Mouse (Mus musculus): ENCODE data around the gene Zfp932. TPM values are rescaled to one million over a fixed set of nuclear protein-coding genes. Genes with fewer than 3 reads are reported as not detected.
"Not testable (repeated sequence)": the region's sequence is repeated elsewhere in the genome, so short reads cannot be mapped to it uniquely, and the experiment has no call there.

Gene Zfp932
- total RNA-seq (2021): 1 to 10 TPM; 5.8 to 6.4 TPM
- long read RNA-seq, experiment 1, partial matches to known transcripts: 0 of 7 reads
- long read RNA-seq, experiment 1, other reads (novel, unspliced or antisense): 2 of 7 reads
- long read RNA-seq, experiment 2, partial matches to known transcripts: 0 of 7 reads
- long read RNA-seq, experiment 2, other reads (novel, unspliced or antisense): 3 of 7 reads

GRCm38 (mm10) chr5:109996026-109996937 lies at the start of gene Zfp932:
TSS of gene Zfp932 (plus strand) at chr5:109996521.
- DNase-seq: peak; percentile 77 to 83

DNA sequence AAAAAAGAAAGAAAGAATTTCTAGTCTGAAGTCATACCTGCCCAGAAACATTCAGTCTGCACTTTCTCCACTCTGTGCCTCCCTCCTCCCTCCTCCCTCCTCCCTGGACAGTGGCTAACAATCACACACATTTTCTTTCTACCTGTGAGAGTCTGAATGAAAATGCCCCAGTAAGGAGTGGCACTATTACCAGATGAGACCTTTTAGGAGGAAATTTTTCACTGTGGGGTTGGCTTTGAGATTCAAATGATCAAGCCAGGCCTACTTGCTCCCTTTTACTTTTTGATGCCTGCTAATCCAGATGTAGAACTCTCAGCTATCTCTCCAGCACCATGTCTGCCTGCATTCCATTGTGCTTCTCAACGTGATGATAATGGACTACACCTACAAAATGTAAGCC lies 46.0 kb upstream of the Zfp932 start:
- no peak for DNase-seq
- intact Hi-C loops (cut with DNase I): no loop called here

More at GRCm38 (mm10) chr5:109996026-109996937, at the start of gene Zfp932:
- intact Hi-C loops (cut with DNase I): loop anchor here (2.0 kb wide), 1 partner anchor 69 kb away; no protein-coding TSS in a partner anchor

GRCm38 (mm10) chr5:109980743-109981142 lies 15.6 kb upstream of the Zfp932 start:
- intact Hi-C loops (cut with DNase I): not testable (repeated sequence)

DNA sequence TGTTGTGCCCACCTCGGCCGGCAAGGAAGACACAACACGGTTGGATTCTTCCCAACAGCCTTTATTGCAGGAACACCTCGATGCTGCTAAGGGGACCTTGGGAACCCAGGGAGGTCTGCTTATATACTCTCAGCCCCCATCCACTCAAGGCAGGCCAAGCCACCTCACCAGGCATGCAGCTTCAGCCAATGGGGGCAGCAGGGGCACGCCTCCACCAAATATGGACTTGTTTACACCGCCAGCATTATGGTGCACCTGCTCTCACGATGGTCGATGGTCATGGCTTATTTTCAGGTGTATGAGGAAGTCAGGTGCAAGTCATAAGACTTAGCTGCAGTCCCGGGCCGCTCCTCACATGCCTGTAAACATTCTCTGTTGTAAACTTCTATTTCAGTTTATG lies 860 bp upstream of the Zfp932 start:
- intact Hi-C loops (cut with DNase I): not testable (repeated sequence)

More at GRCm38 (mm10) chr5:109980743-109981142, 15.6 kb upstream of the Zfp932 start:
- not testable (repeated sequence) for DNase-seq

DNA sequence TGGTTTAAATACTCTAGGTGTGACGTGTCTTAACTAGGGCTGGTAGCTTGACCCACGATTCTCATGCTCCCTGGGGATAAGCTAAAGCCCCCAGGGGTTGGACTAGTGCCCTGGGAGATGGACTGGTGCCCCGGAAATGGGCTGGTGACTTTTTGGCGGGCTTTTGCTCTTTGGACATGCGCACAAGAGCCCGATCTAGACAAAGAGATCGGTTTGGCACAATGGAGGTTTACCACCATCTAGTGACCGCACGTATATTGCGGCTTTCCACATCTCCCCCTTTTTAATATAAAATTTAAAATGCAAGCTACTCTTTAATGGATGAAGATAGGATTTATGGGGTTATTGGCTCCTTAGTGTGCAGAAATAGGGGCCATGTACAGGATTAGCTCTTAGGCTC lies 19.5 kb downstream of the Zfp932 start:
- DNase-seq; intact Hi-C loops (cut with DNase I): not testable (repeated sequence)

More for the DNA sequence above, 860 bp upstream of the Zfp932 start:
- DNase-seq: not testable (repeated sequence)

GRCm38 (mm10) chr5:110023273-110023672 lies 27.0 kb downstream of the Zfp932 start:
- no peak for DNase-seq
- intact Hi-C loops (cut with DNase I): loop anchor here (10.0 kb wide), 1 partner anchor 518 kb away; no protein-coding TSS in a partner anchor

- DNase-seq: peak; percentile 16 to 50
- intact Hi-C loops (cut with DNase I): loop anchor here (10.0 kb wide), 1 partner anchor 519 kb away; no protein-coding TSS in a partner anchor
Observed at GRCm38 (mm10) chr5:110023694-110024427, 27.5 kb downstream of the Zfp932 start.

DNA sequence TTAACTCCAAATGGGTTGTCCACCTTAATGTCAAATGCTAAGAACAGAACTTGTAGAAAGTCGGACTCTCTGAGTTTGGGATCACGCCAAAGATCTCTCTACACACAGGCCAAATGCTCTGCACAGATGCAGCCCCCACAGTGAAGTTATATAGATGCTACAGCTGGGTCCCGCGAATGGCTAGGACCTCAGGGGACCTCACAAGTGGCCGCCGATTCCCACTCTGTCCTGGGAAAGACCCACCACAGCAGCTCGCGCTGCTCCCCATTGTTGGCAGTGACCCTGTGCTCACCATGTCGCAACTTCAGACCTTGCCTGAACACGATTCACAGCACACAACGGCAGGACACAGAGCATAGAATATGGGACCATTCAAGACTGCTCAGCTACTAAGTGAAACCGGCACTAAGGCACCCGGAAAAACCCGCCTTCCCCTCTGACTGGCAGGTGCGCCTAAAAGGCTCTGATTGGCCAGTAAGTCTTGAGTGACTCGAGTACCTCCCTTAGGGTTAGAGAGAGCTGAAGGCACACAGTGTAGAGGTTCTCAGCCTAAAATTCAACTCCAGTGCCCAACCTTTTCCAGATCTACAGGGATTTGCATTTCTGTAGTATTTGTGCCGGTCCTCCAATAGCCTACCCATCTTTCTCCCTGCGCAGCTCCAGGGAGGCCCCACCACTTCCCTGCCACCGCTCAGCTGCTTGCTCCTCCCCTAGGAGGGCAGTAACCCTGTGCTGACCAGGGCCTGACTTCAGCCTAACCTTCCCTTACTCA lies 61.5 kb downstream of the Zfp932 start:
- intact Hi-C loops (cut with DNase I): loop anchor here (5.0 kb wide), 1 partner anchor 34 kb away; the partner anchor contains the start of gene Gm35315
- DNase-seq: peak; percentile 78 to 85

Other genes starting within 250 kb of the Zfp932 start
- 1 to 10 TPM; 1.9 to 2.7 TPM for gene 4930522L14Rik, start 244.6 kb upstream of the Zfp932 start, total RNA-seq (2021)
- 1 to 10 TPM; 3.9 to 7.5 TPM for gene Gm15446, start 73.1 kb upstream of the Zfp932 start, total RNA-seq (2021)
- 1 to 10 TPM; 2.9 to 3.6 TPM for gene Gm17655, start 76.0 kb downstream of the Zfp932 start, total RNA-seq (2021)
- under 1 TPM in 1 of 2 experiments, not detected in 1; 0.07 TPM for gene Gm35315, start 97.9 kb downstream of the Zfp932 start, total RNA-seq (2021)
- not detected for gene Plcxd1, start 103.4 kb downstream of the Zfp932 start, total RNA-seq (2021)
- gene Gtpbp6, start 111.7 kb downstream of the Zfp932 start, total RNA-seq (2021): 10 to 100 TPM; 27.0 to 29.8 TPM
- gene Zfp605, start 113.6 kb downstream of the Zfp932 start, total RNA-seq (2021): 1 to 10 TPM; 2.9 to 3.0 TPM
- gene Chfr, start 139.3 kb downstream of the Zfp932 start, total RNA-seq (2021): 10 to 100 TPM; 21.0 to 21.4 TPM
- 10 to 100 TPM; 36.5 to 42.6 TPM for gene Golga3, start 180.2 kb downstream of the Zfp932 start, total RNA-seq (2021)
- gene Ankle2, start 234.5 kb downstream of the Zfp932 start, total RNA-seq (2021): 10 to 100 TPM; 25.8 to 25.9 TPM